Mouse (Mus musculus) hindbrain, embryonic 11.5 days (tissue): ENCODE measurements around the gene Uprt. TPM values are rescaled to one million over a fixed set of nuclear protein-coding genes. Genes with fewer than 3 reads are reported as not detected.

ENCODE experiments used
- ATAC-seq: fragments of 200-750 bp; cut with Nextera tagmentation; 2 replicates; pipeline ENCODE4 v1.8.0; 2017; ENCODE audit warnings: mild to moderate bottlenecking, moderate TSS enrichment, moderate library complexity; ENCODE audit not compliant: low FRiP score
- DNase-seq: peaks from one replicate; pipeline ENCODE4 v3.0.0-alpha.2; 2015; ENCODE audit warnings: low spot score
- H3K27ac ChIP-seq: fragments of 300-500 bp; sonication (generic); 2 replicates; pipeline ENCODE4 v1.5.1; 2014; ENCODE audit warnings: mild to moderate bottlenecking, low read depth, low read length
- H3K27me3 ChIP-seq: fragments of 300-500 bp; sonication (generic); 2 replicates; pipeline ENCODE4 v1.6.1; 2014; ENCODE audit warnings: mild to moderate bottlenecking, low read length, moderate library complexity, mixed read lengths; ENCODE audit not compliant: control insufficient read depth, insufficient read depth
- H3K36me3 ChIP-seq: fragments of 300-500 bp; sonication (generic); 2 replicates; pipeline ENCODE4 v1.6.1; 2014; ENCODE audit warnings: mild to moderate bottlenecking, low read length, moderate library complexity, mixed read lengths; ENCODE audit not compliant: control insufficient read depth, insufficient read depth
- H3K4me1 ChIP-seq: fragments of 300-500 bp; sonication (generic); replicated peaks from 2 replicates; pipeline ENCODE4 v1.6.1; 2014; ENCODE audit warnings: low read length, mixed read lengths; ENCODE audit not compliant: control insufficient read depth, insufficient read depth
- H3K4me2 ChIP-seq: fragments of 300-500 bp; sonication (generic); replicated peaks from 2 replicates; pipeline ENCODE4 v1.6.1; 2014; ENCODE audit warnings: mild to moderate bottlenecking, low read depth, low read length
- H3K4me3 ChIP-seq: fragments of 300-500 bp; sonication (generic); 2 replicates; pipeline ENCODE4 v1.5.1; 2014; ENCODE audit warnings: low read depth, low read length
- H3K9ac ChIP-seq: fragments of 300-500 bp; sonication (generic); 2 replicates; pipeline ENCODE4 v1.6.1; 2014; ENCODE audit warnings: low read depth, low read length
- H3K9me3 ChIP-seq: fragments of 300-500 bp; sonication (generic); 2 replicates; pipeline ENCODE4 v1.6.1; 2016; ENCODE audit warnings: low read length; ENCODE audit not compliant: control insufficient read depth
- WGBS: fragments of 180-500 bp; shearing (Covaris S2); extraction: QIAGEN DNeasy Blood & Tissue Kit; methylation state at CpG from one replicate; pipeline ENCODE4 v1.1.7; 2014; 5-methylcytosine and 5-hydroxymethylcytosine counted together
- polyA plus RNA-seq: library from polyadenylated mRNA; unstranded; fragments of >200 nt; fragmentation: Nextera tagmentation; extraction: Ambion mirVana; gene quantifications from 2 replicates; pipeline ENCODE4 v1.2.1, GENCODE M21; 2014

Uprt gene
- polyA plus RNA-seq: 2.0 and 3.0 TPM in 2 replicates

- H3K4me2 ChIP-seq: peak within 1 kb of the TSS; percentile 54
- DNase-seq (peak; percentile 67), ATAC-seq (peak; percentile 98)
- no peaks in the 10 kb centered on the region for H3K36me3 ChIP-seq
- no peaks in the 10 kb centered on the region for H3K4me1 ChIP-seq
- no peaks in the 10 kb centered on the region for H3K9me3 ChIP-seq
- 17% methylated on average over 34 of the region's 34 CpGs for WGBS
- H3K27ac ChIP-seq: no peak within 1 kb of the TSS
- H3K9ac ChIP-seq: peak within 1 kb of the TSS; percentile 55
- peak within 1 kb of the TSS; percentile 40 for H3K4me3 ChIP-seq
- peaks cover 8% of the 10 kb centered on the region; the same call in 1 of the 2 replicates for H3K27me3 ChIP-seq
Observed at GRCm38 (mm10) chrX:104482572-104483443, at the start of gene Uprt. Gene Uprt (plus strand): TSS chrX:104482818.

DNA sequence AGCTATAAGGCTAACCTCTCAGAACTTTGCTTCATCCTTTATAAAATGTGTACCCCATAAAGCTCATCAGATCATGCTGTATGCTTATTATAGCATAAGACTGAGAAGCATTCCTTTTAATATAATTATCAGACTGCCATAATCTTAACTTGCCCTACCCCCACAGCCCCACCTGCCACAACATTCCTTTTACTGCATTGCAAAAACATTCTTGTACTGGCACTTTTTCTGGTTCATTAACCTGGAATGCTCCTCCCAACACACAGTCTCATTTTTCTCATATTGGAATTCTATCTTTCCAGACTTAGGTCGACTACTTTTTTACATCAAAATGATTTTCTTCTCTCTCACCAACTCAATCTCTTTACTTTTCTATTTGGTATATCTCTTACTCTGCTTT lies 49.2 kb upstream of the Uprt start:
- Histone ChIP-seq H3K27me3 (peaks cover 3% of the 10 kb centered on the region; the same call in 1 of the 2 replicates), H3K36me3 (no peaks in the 10 kb centered on the region)
- 41% methylated on average over 1 of the region's 1 CpGs for WGBS

GRCm38 (mm10) chrX:104452433-104452832 lies 30.2 kb upstream of the Uprt start:
- no peak overlapping the region for H3K4me2 ChIP-seq
- 74% methylated on average over 1 of the region's 1 CpGs for WGBS
- DNase-seq: no peak

More for the DNA sequence above, 49.2 kb upstream of the Uprt start:
- no peak overlapping the region for H3K9ac ChIP-seq
- H3K4me3 ChIP-seq: no peak overlapping the region
- H3K4me1 ChIP-seq: no peaks in the 10 kb centered on the region
- H3K9me3 ChIP-seq: no peaks in the 10 kb centered on the region
- ATAC-seq: no peak
- H3K4me2 ChIP-seq: no peak overlapping the region
- no peak for DNase-seq
- H3K27ac ChIP-seq: no peak overlapping the region

GRCm38 (mm10) chrX:104461755-104462154 lies 20.9 kb upstream of the Uprt start:
- Histone ChIP-seq H3K9me3 (no peaks in the 10 kb centered on the region), H3K27ac (no peak overlapping the region), H3K36me3 (no peaks in the 10 kb centered on the region), H3K4me1 (no peaks in the 10 kb centered on the region), H3K9ac (no peak overlapping the region), H3K4me2 (no peak overlapping the region), H3K4me3 (no peak overlapping the region), H3K27me3 (no peaks in the 10 kb centered on the region)
- 37% methylated on average over 2 of the region's 2 CpGs for WGBS
- DNase-seq (no peak), ATAC-seq (no peak)

More at GRCm38 (mm10) chrX:104452433-104452832, 30.2 kb upstream of the Uprt start:
- Histone ChIP-seq H3K9me3 (no peaks in the 10 kb centered on the region), H3K9ac (no peak overlapping the region), H3K36me3 (no peaks in the 10 kb centered on the region), H3K27ac (no peak overlapping the region), H3K27me3 (peaks cover 5% of the 10 kb centered on the region; the same call in 1 of the 2 replicates), H3K4me3 (no peak overlapping the region), H3K4me1 (no peaks in the 10 kb centered on the region)
- no peak for ATAC-seq

- Histone ChIP-seq H3K4me3 (no peak overlapping the region), H3K4me2 (no peak overlapping the region), H3K4me1 (no peaks in the 10 kb centered on the region), H3K9ac (no peak overlapping the region), H3K9me3 (no peaks in the 10 kb centered on the region), H3K27me3 (no peaks in the 10 kb centered on the region), H3K36me3 (no peaks in the 10 kb centered on the region), H3K27ac (no peak overlapping the region)
- no peak for ATAC-seq
- 80% methylated on average over 6 of the region's 6 CpGs for WGBS
- no peak for DNase-seq
Observed at GRCm38 (mm10) chrX:104464376-104464775, 18.2 kb upstream of the Uprt start.

DNA sequence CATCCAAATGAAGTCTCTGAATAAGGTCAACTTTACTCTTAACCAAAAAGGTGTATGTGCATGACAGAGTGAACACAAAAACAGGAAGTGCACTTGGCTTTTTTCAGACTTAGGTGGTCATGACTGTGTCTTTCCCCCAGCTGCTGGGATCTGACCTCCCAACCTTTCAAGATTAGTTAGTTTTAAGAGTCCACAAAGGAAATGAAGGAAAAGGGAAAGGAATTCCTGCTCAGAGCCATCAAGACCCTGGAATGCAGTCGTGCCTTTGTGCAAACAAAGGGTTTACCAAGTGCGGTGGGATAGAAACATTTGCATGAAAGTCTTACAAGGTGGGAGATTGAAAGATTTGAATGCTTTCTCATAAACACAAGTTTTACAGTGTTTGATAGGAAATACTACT lies 4.6 kb upstream of the Uprt start:
- Histone ChIP-seq H3K27ac (no peak overlapping the region), H3K9ac (no peak overlapping the region), H3K36me3 (no peaks in the 10 kb centered on the region), H3K4me2 (no peak overlapping the region), H3K27me3 (peaks cover 9% of the 10 kb centered on the region; the same call in 1 of the 2 replicates), H3K4me3 (no peak overlapping the region), H3K9me3 (no peaks in the 10 kb centered on the region), H3K4me1 (no peaks in the 10 kb centered on the region)
- WGBS: 29% methylated on average over 2 of the region's 2 CpGs
- no peak for DNase-seq
- no peak for ATAC-seq

GRCm38 (mm10) chrX:104483444-104483808 lies 808 bp downstream of the Uprt start:
- peak overlapping the region; percentile 55 for H3K9ac ChIP-seq
- H3K4me1 ChIP-seq: no peaks in the 10 kb centered on the region
- no peaks in the 10 kb centered on the region for H3K9me3 ChIP-seq
- H3K36me3 ChIP-seq: no peaks in the 10 kb centered on the region
- peaks cover 8% of the 10 kb centered on the region; the same call in 1 of the 2 replicates for H3K27me3 ChIP-seq
- no peak overlapping the region for H3K27ac ChIP-seq
- peak overlapping the region; percentile 40 for H3K4me3 ChIP-seq
- peak; percentile 62 for ATAC-seq
- peak overlapping the region; percentile 54 for H3K4me2 ChIP-seq
- 29% methylated on average over 6 of the region's 6 CpGs for WGBS
- no peak for DNase-seq

DNA sequence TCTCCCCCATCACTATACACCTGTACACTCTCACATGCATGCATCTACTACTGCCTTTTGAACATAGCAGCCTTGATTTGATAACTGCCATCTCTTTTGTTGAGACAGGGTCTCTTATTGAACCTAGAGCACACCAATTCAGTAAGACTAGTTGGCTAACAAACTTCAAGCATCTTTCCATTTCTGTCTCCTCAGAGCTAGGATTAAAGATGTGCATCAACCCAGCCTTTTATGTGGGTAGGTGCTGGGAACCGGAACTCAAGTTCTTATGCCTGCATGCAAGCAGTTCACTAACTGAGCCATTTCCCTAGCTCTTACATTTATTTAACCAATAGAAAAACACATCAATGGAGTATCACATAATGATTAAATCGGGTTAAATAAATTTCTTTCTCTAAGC lies 3.0 kb downstream of the Uprt start:
- Histone ChIP-seq H3K27me3 (peaks cover 8% of the 10 kb centered on the region; the same call in 1 of the 2 replicates), H3K36me3 (no peaks in the 10 kb centered on the region), H3K27ac (no peak overlapping the region), H3K4me3 (no peak overlapping the region), H3K4me1 (no peaks in the 10 kb centered on the region), H3K9me3 (no peaks in the 10 kb centered on the region), H3K4me2 (no peak overlapping the region), H3K9ac (no peak overlapping the region)
- DNase-seq (no peak), ATAC-seq (no peak)
- WGBS: 76% methylated on average over 2 of the region's 2 CpGs

DNA sequence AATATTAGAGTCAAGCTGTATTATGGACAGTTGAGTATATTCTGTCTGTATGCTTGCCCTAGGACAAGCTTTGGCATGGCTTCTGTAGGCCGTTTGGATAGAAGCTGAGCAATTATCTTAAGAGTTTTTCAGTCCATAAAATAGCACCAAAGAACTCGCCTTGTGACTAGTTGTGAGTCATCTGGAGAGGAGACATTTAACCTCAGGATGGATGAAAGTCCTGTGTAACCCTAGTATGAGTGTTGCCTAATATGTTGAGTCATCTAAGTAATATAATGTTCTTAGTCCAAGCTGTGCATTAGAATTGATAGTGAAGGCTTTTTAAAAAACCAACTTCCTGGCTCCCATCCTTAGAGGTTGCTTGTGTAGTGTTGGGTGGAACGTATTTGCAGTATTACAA lies 5.4 kb downstream of the Uprt start:
- WGBS: 84% methylated on average over 3 of the region's 3 CpGs
- Histone ChIP-seq H3K9ac (no peak overlapping the region), H3K9me3 (no peaks in the 10 kb centered on the region)

More for the DNA sequence above, 5.4 kb downstream of the Uprt start:
- no peak overlapping the region for H3K27ac ChIP-seq
- no peak overlapping the region for H3K4me2 ChIP-seq
- DNase-seq: no peak
- no peak for ATAC-seq
- H3K27me3 ChIP-seq: peaks cover 4% of the 10 kb centered on the region; the same call in 1 of the 2 replicates
- no peaks in the 10 kb centered on the region for H3K4me1 ChIP-seq
- no peak overlapping the region for H3K4me3 ChIP-seq
- H3K36me3 ChIP-seq: no peaks in the 10 kb centered on the region
